Mouse (Mus musculus) adrenal gland, postnatal 0 days (tissue): ENCODE measurements around the gene Notch2. TPM values are rescaled to one million over a fixed set of nuclear protein-coding genes. Genes with fewer than 3 reads are reported as not detected.

ENCODE experiments used
- polyA plus RNA-seq: library from polyadenylated mRNA; unstranded; fragments of >200 nt; fragmentation: Nextera tagmentation; extraction: Ambion mirVana; gene quantifications from 2 replicates; pipeline ENCODE4 v1.2.1, GENCODE M21; 2015

Gene Notch2
- 17.1 and 17.7 TPM in 2 replicates for polyA plus RNA-seq

GRCm38 (mm10) chr3:98013401-98014281 is at the start of gene Notch2:
Gene Notch2 (plus strand): TSS chr3:98013527.

GRCm38 (mm10) chr3:98160330-98160729 is 147.0 kb downstream of the Notch2 start, which contains the start of gene Adam30:
Gene Adam30 (plus strand): TSS chr3:98160630.

Other genes starting within 250 kb of the Notch2 start
- 7.7 and 9.4 TPM in 2 replicates for gene Pde4dip, start 124.8 kb upstream of the Notch2 start, polyA plus RNA-seq
- 111 and 172 TPM in 2 replicates for gene Sec22b, start 112.3 kb upstream of the Notch2 start, polyA plus RNA-seq
- not detected in 2 replicates for gene Adam30, start 147.1 kb downstream of the Notch2 start, polyA plus RNA-seq
- 0.20 TPM in 1 of 2 replicates, not detected in the other for gene Reg4, start 208.6 kb downstream of the Notch2 start, polyA plus RNA-seq